Mouse (Mus musculus) hematopoietic stem cell, adult 5-6 weeks (primary cell): ENCODE results near the gene Gnptg. TPM values are rescaled to one million over a fixed set of nuclear protein-coding genes. Genes with fewer than 3 reads are reported as not detected.

Source experiments
- ATAC-seq, 2 experiments: fragments of 125-278 bp in 1 of 2; replicated peaks in 1 of 2; 2 replicates each; pipeline ENCODE4 v1.8.0; 2016 to 2017; ENCODE audit warnings: inconsistent platforms in 2 of 2, mild to moderate bottlenecking in 2 of 2, moderate number of reproducible peaks in 2 of 2, low read depth in 1 of 2, moderate TSS enrichment in 1 of 2; ENCODE audit not compliant: low FRiP score in 2 of 2, poor library complexity in 2 of 2, severe bottlenecking in 2 of 2, insufficient read depth in 1 of 2, low TSS enrichment in 1 of 2
- total RNA-seq: library from RNA; stranded (forward); fragments of 172-1452, 232-1000 nt; gene quantifications from 2 replicates; pipeline ENCODE4 v1.2.3, GENCODE M21; 2017

Gnptg gene
- total RNA-seq, 1 experiment from 2014 or later = 16.6 TPM

- ATAC-seq = no peak
These were observed 10.4 kb upstream of the Gnptg start for GRCm38 (mm10) chr17:25250181-25250835.

- ATAC-seq = peak; percentile 81 to 84
These were observed 8.3 kb upstream of the Gnptg start for GRCm38 (mm10) chr17:25248033-25248750.

- ATAC-seq = no peak
These were observed 4.3 kb upstream of the Gnptg start for GRCm38 (mm10) chr17:25244239-25244638.

- no peak for ATAC-seq
These were observed 3.3 kb upstream of the Gnptg start for GRCm38 (mm10) chr17:25243131-25243780.

GRCm38 (mm10) chr17:25235635-25236034, 4.3 kb downstream of the Gnptg start:
- ATAC-seq = no peak

GRCm38 (mm10) chr17:25231621-25232020, 8.3 kb downstream of the Gnptg start:
- ATAC-seq = 0 out of 4 replicates have a peak, but pooled peaks of 1 of the 2 experiments have one; percentile 30

- ATAC-seq = no peak
These were observed 9.2 kb downstream of the Gnptg start for GRCm38 (mm10) chr17:25230700-25231099.

GRCm38 (mm10) chr17:25230014-25230655, 9.8 kb downstream of the Gnptg start:
- peak; percentile 43 to 54; a peak in 1 of 4 replicates for ATAC-seq

- ATAC-seq = no peak
These were observed 11.9 kb downstream of the Gnptg start for GRCm38 (mm10) chr17:25227991-25228390.

- no peak for ATAC-seq
These were observed 14.3 kb downstream of the Gnptg start for GRCm38 (mm10) chr17:25225659-25226058.

GRCm38 (mm10) chr17:25224586-25225222, 15.2 kb downstream of the Gnptg start:
- ATAC-seq = no peak

- 0 out of 4 replicates have a peak, but pooled peaks of 1 of the 2 experiments have one; percentile 10 for ATAC-seq
These were observed 16.8 kb downstream of the Gnptg start for GRCm38 (mm10) chr17:25222951-25223601.

GRCm38 (mm10) chr17:25222504-25222940, 17.4 kb downstream of the Gnptg start:
- ATAC-seq = peak; percentile 76 to 91

- peak; percentile 8 to 41; a peak in 2 of 4 replicates for ATAC-seq
These were observed 18.0 kb downstream of the Gnptg start for GRCm38 (mm10) chr17:25221821-25222503.

GRCm38 (mm10) chr17:25220746-25221145, 19.2 kb downstream of the Gnptg start:
- ATAC-seq = no peak
